Mouse (Mus musculus): ENCODE data around the gene Dgki. TPM values are rescaled to one million over a fixed set of nuclear protein-coding genes. Genes with fewer than 3 reads are reported as not detected.
A peak's percentile ranks its signal among the peaks of the same experiment; 100 is the strongest.

The Dgki gene
- total and polyA plus RNA-seq, 3 experiments, result not detected

GRCm38 (mm10) chr6:37097356-37098155 is 202.4 kb downstream of the Dgki start:
- H3K4me3 ChIP-seq (ENCODE audit: control insufficient read depth in 1 of 2, insufficient read depth in 1 of 2, low read depth in 2 of 2, low read length in 2 of 2), result no peak overlapping the region
- no peaks in the 10 kb centered on the region for H3K79me2 ChIP-seq (ENCODE audit: control insufficient read depth, insufficient read depth, low read length, poor library complexity)
- no peaks in the 10 kb centered on the region for H3K27me3 ChIP-seq (ENCODE audit: control insufficient read depth in 1 of 2, insufficient read depth in 2 of 2, low read length in 2 of 2)
- H3K9ac ChIP-seq (ENCODE audit: control insufficient read depth, low read depth, low read length, poor library complexity, severe bottlenecking), result no peak overlapping the region
- H3K27ac ChIP-seq (ENCODE audit: control insufficient read depth, low read depth, low read length), result no peak overlapping the region
- no peaks in the 10 kb centered on the region for H3K36me3 ChIP-seq (ENCODE audit: control insufficient read depth in 1 of 2, insufficient read depth in 2 of 2, low read length in 2 of 2)
- no peak for TF ChIP-seq POLR2AphosphoS2 (IDR thresholded peaks at IDR 0.05; ENCODE audit: low read length)
- no peak for TF ChIP-seq E2F4 (IDR thresholded peaks at IDR 0.05; ENCODE audit: borderline replicate concordance, low read depth, low read length)
- peak; percentile 17; the same call in 1 of the 2 replicates for TF ChIP-seq ZC3H11A (IDR thresholded peaks at IDR 0.05; ENCODE audit: low read depth, low read length)
- TF ChIP-seq SMC3 (IDR thresholded peaks at IDR 0.05; ENCODE audit: low read depth, low read length), result peak; percentile 48
- peak; percentile 54 to 79 (median 55) for TF ChIP-seq CTCF (IDR thresholded peaks at IDR 0.05 in 2 of 3, conservative IDR thresholded peaks at IDR 0.05 in 1 of 3; ENCODE audit: control insufficient read depth in 1 of 3, insufficient read depth in 1 of 3, low read depth in 2 of 3, low read length in 3 of 3, poor library complexity in 1 of 3, severe bottlenecking in 1 of 3)
- no peak for TF ChIP-seq GABPA (IDR thresholded peaks at IDR 0.05; ENCODE audit: low read depth, low read length)
- TF ChIP-seq ZKSCAN1 (IDR thresholded peaks at IDR 0.05; ENCODE audit: low read depth, low read length), result no peak
- TF ChIP-seq RAD21 (IDR thresholded peaks at IDR 0.05; ENCODE audit: low read depth, low read length), result peak; percentile 48
- no peaks in the 10 kb centered on the region for H3K4me1 ChIP-seq (ENCODE audit: control insufficient read depth in 1 of 2, insufficient read depth in 2 of 2, low read length in 2 of 2)
- DNase-seq (ENCODE audit: low read depth, low spot score), result peak; percentile 49
- no peaks in the 10 kb centered on the region for H3K9me3 ChIP-seq (replicated peaks; ENCODE audit: insufficient read depth, low read length)

GRCm38 (mm10) chr6:37096840-37097305 is 203.1 kb downstream of the Dgki start:
- Histone ChIP-seq H3K9me3 (replicated peaks; ENCODE audit: insufficient read depth, low read length) (no peaks in the 10 kb centered on the region), H3K4me3 (ENCODE audit: control insufficient read depth in 1 of 2, insufficient read depth in 1 of 2, low read depth in 2 of 2, low read length in 2 of 2) (no peak overlapping the region), H3K9ac (ENCODE audit: control insufficient read depth, low read depth, low read length, poor library complexity, severe bottlenecking) (no peak overlapping the region), H3K27me3 (ENCODE audit: control insufficient read depth in 1 of 2, insufficient read depth in 2 of 2, low read length in 2 of 2) (no peaks in the 10 kb centered on the region), H3K79me2 (ENCODE audit: control insufficient read depth, insufficient read depth, low read length, poor library complexity) (no peaks in the 10 kb centered on the region), H3K27ac (ENCODE audit: control insufficient read depth, low read depth, low read length) (no peak overlapping the region), H3K36me3 (ENCODE audit: control insufficient read depth in 1 of 2, insufficient read depth in 2 of 2, low read length in 2 of 2) (no peaks in the 10 kb centered on the region), H3K4me1 (ENCODE audit: control insufficient read depth in 1 of 2, insufficient read depth in 2 of 2, low read length in 2 of 2) (no peaks in the 10 kb centered on the region)
- DNase-seq (ENCODE audit: low read depth, low spot score), result no peak
- TF ChIP-seq POLR2AphosphoS5 (IDR thresholded peaks at IDR 0.05; ENCODE audit: borderline replicate concordance, low read depth, low read length) (no peak), ETS1 (IDR thresholded peaks at IDR 0.05; ENCODE audit: low read depth, low read length) (no peak), JUND (IDR thresholded peaks at IDR 0.05; ENCODE audit: low read depth, low read length) (no peak), ZKSCAN1 (IDR thresholded peaks at IDR 0.05; ENCODE audit: low read depth, low read length) (no peak), USF2 (IDR thresholded peaks at IDR 0.05; ENCODE audit: borderline replicate concordance in 1 of 2, insufficient read depth in 1 of 2, low read depth in 1 of 2, low read length in 2 of 2) (no peak), MAX (IDR thresholded peaks at IDR 0.05; ENCODE audit: low read length) (no peak), KAT2A (conservative IDR thresholded peaks at IDR 0.05; ENCODE audit: low read depth, low read length) (no peak), UBTF (IDR thresholded peaks at IDR 0.05; ENCODE audit: borderline replicate concordance, insufficient read depth, low read depth, low read length) (no peak), SIN3A (IDR thresholded peaks at IDR 0.05; ENCODE audit: low read length) (no peak), TAL1 (IDR thresholded peaks at IDR 0.05; ENCODE audit: low read length) (no peak), ZMIZ1 (IDR thresholded peaks at IDR 0.05; ENCODE audit: low read depth, low read length) (no peak), USF1 (IDR thresholded peaks at IDR 0.05; ENCODE audit: low read depth, low read length) (no peak), CTCF (IDR thresholded peaks at IDR 0.05 in 2 of 3, conservative IDR thresholded peaks at IDR 0.05 in 1 of 3; ENCODE audit: control insufficient read depth in 1 of 3, insufficient read depth in 1 of 3, low read depth in 2 of 3, low read length in 3 of 3, poor library complexity in 1 of 3, severe bottlenecking in 1 of 3) (no peak), CHD1 (IDR thresholded peaks at IDR 0.05; ENCODE audit: low read depth, low read length) (no peak), ZC3H11A (IDR thresholded peaks at IDR 0.05; ENCODE audit: low read depth, low read length) (no peak), EP300 (IDR thresholded peaks at IDR 0.05; ENCODE audit: low read depth in 1 of 2, low read length in 2 of 2) (no peak), HCFC1 (IDR thresholded peaks at IDR 0.05; ENCODE audit: low read depth, low read length) (no peak), MYC (IDR thresholded peaks at IDR 0.05; ENCODE audit: low read depth, low read length) (no peak), NRF1 (IDR thresholded peaks at IDR 0.05; ENCODE audit: insufficient read depth, low read depth, low read length, poor library complexity, severe bottlenecking) (no peak), POLR2AphosphoS2 (IDR thresholded peaks at IDR 0.05; ENCODE audit: low read length) (no peak)
